Mouse (Mus musculus) limb, embryonic 11.5 days (tissue): ENCODE measurements around the gene Pphln1. TPM values are rescaled to one million over a fixed set of nuclear protein-coding genes. Genes with fewer than 3 reads are reported as not detected.

Experiments used
- ATAC-seq: fragments of 200-750 bp; cut with Nextera tagmentation; 2 replicates; pipeline ENCODE4 v1.8.0; 2017; ENCODE audit warnings: low read depth; ENCODE audit not compliant: insufficient number of reproducible peaks, low FRiP score, low TSS enrichment
- DNase-seq: peaks from one replicate; pipeline ENCODE4 v3.0.0-alpha.2; 2015; ENCODE audit warnings: low spot score
- H3K27ac ChIP-seq: fragments of 300-500 bp; sonication (generic); replicated peaks from 2 replicates; pipeline ENCODE4 v1.5.1; 2014; ENCODE audit warnings: low read depth, mild to moderate bottlenecking, low read length
- H3K27me3 ChIP-seq: fragments of 300-500 bp; sonication (generic); 2 replicates; pipeline ENCODE4 v1.6.1; 2014; ENCODE audit warnings: mild to moderate bottlenecking, low read length, mixed read lengths; ENCODE audit not compliant: control insufficient read depth, insufficient read depth
- H3K36me3 ChIP-seq: fragments of 300-500 bp; sonication (generic); 2 replicates; pipeline ENCODE4 v1.6.1; 2014; ENCODE audit warnings: mild to moderate bottlenecking, low read length, moderate library complexity, mixed read lengths; ENCODE audit not compliant: control insufficient read depth, insufficient read depth
- H3K4me1 ChIP-seq: fragments of 300-500 bp; sonication (generic); 2 replicates; pipeline ENCODE4 v1.6.1; 2014; ENCODE audit warnings: low read length, mixed read lengths; ENCODE audit not compliant: control insufficient read depth, insufficient read depth
- H3K4me2 ChIP-seq: fragments of 300-500 bp; sonication (generic); 2 replicates; pipeline ENCODE4 v1.6.1; 2014; ENCODE audit warnings: low read depth, mild to moderate bottlenecking, moderate library complexity; ENCODE audit not compliant: severe bottlenecking
- H3K4me3 ChIP-seq: fragments of 300-500 bp; sonication (generic); 2 replicates; pipeline ENCODE4 v1.5.1; 2014; ENCODE audit warnings: low read depth, low read length
- H3K9ac ChIP-seq: fragments of 300-500 bp; sonication (generic); 2 replicates; pipeline ENCODE4 v1.6.1; 2014; ENCODE audit warnings: mild to moderate bottlenecking, low read length
- H3K9me3 ChIP-seq: fragments of 300-500 bp; sonication (generic); 2 replicates; pipeline ENCODE4 v1.6.1; 2016; ENCODE audit warnings: low read length; ENCODE audit not compliant: control insufficient read depth
- WGBS: fragments of 180-500 bp; shearing (Covaris S2); extraction: QIAGEN DNeasy Blood & Tissue Kit; methylation state at CpG from one replicate; pipeline ENCODE4 v1.1.7; 2014; 5-methylcytosine and 5-hydroxymethylcytosine counted together
- polyA plus RNA-seq: library from polyadenylated mRNA; unstranded; fragments of >200 nt; fragmentation: Nextera tagmentation; extraction: Ambion mirVana; gene quantifications from 2 replicates; pipeline ENCODE4 v1.2.1, GENCODE M21; 2014

Pphln1 gene
- polyA plus RNA-seq, 1 experiment from 2014 or later: 66.6 TPM

- Histone ChIP-seq H3K9me3 (no peaks in the 10 kb centered on the region), H3K27ac (no peak overlapping the region), H3K27me3 (no peaks in the 10 kb centered on the region), H3K9ac (no peak overlapping the region), H3K4me2 (no peak overlapping the region), H3K4me3 (no peak overlapping the region), H3K4me1 (peaks cover 20% of the 10 kb centered on the region), H3K36me3 (no peaks in the 10 kb centered on the region; the same call in 1 of the 2 replicates)
- DNase-seq (no peak), ATAC-seq (no peak)
- 37% methylated on average over 8 of the region's 8 CpGs for WGBS
These were observed 77.5 kb downstream of the Pphln1 start for GRCm38 (mm10) chr15:93475688-93476087.

- Histone ChIP-seq H3K4me2 (no peak overlapping the region), H3K36me3 (no peaks in the 10 kb centered on the region), H3K27me3 (no peaks in the 10 kb centered on the region), H3K4me3 (no peak overlapping the region), H3K27ac (no peak overlapping the region), H3K9ac (no peak overlapping the region), H3K4me1 (peaks cover 14% of the 10 kb centered on the region), H3K9me3 (no peaks in the 10 kb centered on the region)
- ATAC-seq (no peak), DNase-seq (no peak)
- 92% methylated on average over 4 of the region's 4 CpGs for WGBS
These were observed 79.6 kb downstream of the Pphln1 start for GRCm38 (mm10) chr15:93477729-93478128.

- no peak overlapping the region for H3K27ac ChIP-seq
- no peaks in the 10 kb centered on the region for H3K27me3 ChIP-seq
- no peaks in the 10 kb centered on the region for H3K36me3 ChIP-seq
- H3K4me1 ChIP-seq: peaks cover 14% of the 10 kb centered on the region
- H3K4me3 ChIP-seq: no peak overlapping the region
- no peak for DNase-seq
- H3K9ac ChIP-seq: no peak overlapping the region
- H3K4me2 ChIP-seq: no peak overlapping the region
- ATAC-seq: no peak
- H3K9me3 ChIP-seq: no peaks in the 10 kb centered on the region
- 79% methylated on average over 3 of the region's 3 CpGs for WGBS
These were observed 80.5 kb downstream of the Pphln1 start for GRCm38 (mm10) chr15:93478676-93479075.

GRCm38 (mm10) chr15:93479445-93479844 is 81.3 kb downstream of the Pphln1 start:
- DNase-seq (no peak), ATAC-seq (no peak)
- Histone ChIP-seq H3K4me1 (peaks cover 14% of the 10 kb centered on the region), H3K36me3 (no peaks in the 10 kb centered on the region), H3K9ac (no peak overlapping the region), H3K27ac (no peak overlapping the region), H3K4me3 (no peak overlapping the region), H3K27me3 (no peaks in the 10 kb centered on the region), H3K4me2 (no peak overlapping the region), H3K9me3 (no peaks in the 10 kb centered on the region)
- WGBS: 76% methylated on average over 4 of the region's 4 CpGs

GRCm38 (mm10) chr15:93481112-93481511 is 83.0 kb downstream of the Pphln1 start:
- 95% methylated on average over 10 of the region's 10 CpGs for WGBS
- no peak for DNase-seq
- ATAC-seq: no peak
- Histone ChIP-seq H3K4me3 (no peak overlapping the region), H3K9ac (no peak overlapping the region), H3K4me2 (no peak overlapping the region), H3K27me3 (no peaks in the 10 kb centered on the region), H3K27ac (no peak overlapping the region), H3K4me1 (peaks cover 4% of the 10 kb centered on the region), H3K9me3 (no peaks in the 10 kb centered on the region), H3K36me3 (no peaks in the 10 kb centered on the region)

- Histone ChIP-seq H3K27me3 (no peaks in the 10 kb centered on the region), H3K9me3 (no peaks in the 10 kb centered on the region), H3K4me3 (no peak overlapping the region), H3K27ac (no peak overlapping the region), H3K36me3 (no peaks in the 10 kb centered on the region), H3K9ac (no peak overlapping the region), H3K4me2 (no peak overlapping the region), H3K4me1 (peaks cover 3% of the 10 kb centered on the region; the same call in 1 of the 2 replicates)
- ATAC-seq: no peak
- DNase-seq: no peak
- 78% methylated on average over 7 of the region's 7 CpGs for WGBS
These were observed 86.1 kb downstream of the Pphln1 start for GRCm38 (mm10) chr15:93484261-93484710.

GRCm38 (mm10) chr15:93485252-93485651 is 87.1 kb downstream of the Pphln1 start:
- Histone ChIP-seq H3K4me2 (no peak overlapping the region), H3K27ac (no peak overlapping the region), H3K27me3 (no peaks in the 10 kb centered on the region), H3K36me3 (no peaks in the 10 kb centered on the region; the same call in 1 of the 2 replicates), H3K9ac (no peak overlapping the region), H3K9me3 (no peaks in the 10 kb centered on the region), H3K4me3 (no peak overlapping the region), H3K4me1 (peaks cover 3% of the 10 kb centered on the region; the same call in 1 of the 2 replicates)
- 85% methylated on average over 3 of the region's 3 CpGs for WGBS
- DNase-seq (no peak), ATAC-seq (no peak)

- WGBS: 86% methylated on average over 7 of the region's 7 CpGs
- no peak overlapping the region for H3K4me2 ChIP-seq
- no peak for ATAC-seq
These were observed 87.9 kb downstream of the Pphln1 start for GRCm38 (mm10) chr15:93486066-93486465.

GRCm38 (mm10) chr15:93489597-93489996 is 91.4 kb downstream of the Pphln1 start:
- DNase-seq (no peak), ATAC-seq (no peak)
- Histone ChIP-seq H3K4me3 (no peak overlapping the region), H3K9ac (no peak overlapping the region), H3K4me2 (no peak overlapping the region), H3K4me1 (peaks cover 3% of the 10 kb centered on the region; the same call in 1 of the 2 replicates), H3K9me3 (no peaks in the 10 kb centered on the region), H3K36me3 (no peaks in the 10 kb centered on the region; the same call in 1 of the 2 replicates), H3K27me3 (no peaks in the 10 kb centered on the region), H3K27ac (no peak overlapping the region)
- 94% methylated on average over 4 of the region's 4 CpGs for WGBS

More at GRCm38 (mm10) chr15:93486066-93486465, 87.9 kb downstream of the Pphln1 start:
- no peaks in the 10 kb centered on the region for H3K27me3 ChIP-seq
- H3K27ac ChIP-seq: no peak overlapping the region
- H3K9ac ChIP-seq: no peak overlapping the region
- no peaks in the 10 kb centered on the region; the same call in 1 of the 2 replicates for H3K36me3 ChIP-seq
- no peak for DNase-seq
- H3K9me3 ChIP-seq: no peaks in the 10 kb centered on the region
- no peak overlapping the region for H3K4me3 ChIP-seq
- H3K4me1 ChIP-seq: peaks cover 3% of the 10 kb centered on the region; the same call in 1 of the 2 replicates
